Mouse (Mus musculus): Measurements from ENCODE around the gene Fam189a1. TPM values are rescaled to one million over a fixed set of nuclear protein-coding genes. Genes with fewer than 3 reads are reported as not detected.

The Fam189a1 gene
- total and polyA plus RNA-seq, 3 experiments: not detected

DNA sequence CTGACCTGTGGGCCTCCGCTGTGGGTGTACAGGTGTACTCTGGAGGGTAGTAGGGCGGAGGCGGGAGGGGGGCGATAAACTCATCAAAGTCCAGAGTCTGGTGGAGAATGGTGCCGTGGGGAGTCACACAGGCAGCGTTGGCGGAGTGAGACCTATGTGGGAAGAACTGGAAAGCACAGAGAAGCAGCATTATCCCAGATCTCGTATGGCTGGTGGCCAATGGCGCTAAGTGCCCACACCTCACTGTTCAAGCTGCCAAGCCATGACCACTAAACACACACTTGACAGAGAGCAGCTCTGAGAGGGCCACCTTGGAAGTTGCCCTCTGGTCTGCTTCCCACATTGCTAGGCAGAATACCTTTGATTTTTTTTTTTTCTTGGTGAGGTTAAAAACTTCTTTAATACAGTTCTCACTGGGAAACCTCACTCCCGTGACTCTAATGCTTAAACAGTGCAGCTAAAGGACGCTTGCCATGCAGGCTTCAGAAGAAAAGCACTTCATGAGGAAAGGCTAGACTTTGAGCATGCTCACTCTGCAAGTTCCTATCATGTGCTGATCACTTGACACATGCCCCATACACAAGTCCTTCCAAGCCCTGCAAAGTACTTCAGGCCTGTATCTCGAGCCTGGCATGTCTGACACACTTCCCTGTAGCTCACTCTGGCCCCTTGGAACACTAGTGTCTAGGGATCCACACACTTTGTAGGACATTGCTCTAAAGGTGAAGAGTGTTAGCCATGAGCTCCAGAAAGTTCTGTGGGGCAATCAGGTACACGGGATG, 379.5 kb downstream of the Fam189a1 start:
- Histone ChIP-seq H3K79me2 (ENCODE audit: control insufficient read depth, insufficient read depth, low read length, poor library complexity) (no peaks in the 10 kb centered on the region), H3K36me3 (ENCODE audit: control insufficient read depth in 1 of 2, insufficient read depth in 2 of 2, low read length in 2 of 2) (no peaks in the 10 kb centered on the region), H3K27ac (ENCODE audit: control insufficient read depth, low read depth, low read length) (no peak overlapping the region), H3K27me3 (ENCODE audit: control insufficient read depth in 1 of 2, insufficient read depth in 2 of 2, low read length in 2 of 2) (no peaks in the 10 kb centered on the region), H3K9ac (ENCODE audit: control insufficient read depth, low read depth, low read length, poor library complexity, severe bottlenecking) (no peak overlapping the region), H3K4me1 (ENCODE audit: control insufficient read depth in 1 of 2, insufficient read depth in 2 of 2, low read length in 2 of 2) (no peaks in the 10 kb centered on the region), H3K4me3 (ENCODE audit: control insufficient read depth in 1 of 2, insufficient read depth in 1 of 2, low read depth in 2 of 2, low read length in 2 of 2) (no peak overlapping the region), H3K9me3 (replicated peaks; ENCODE audit: insufficient read depth, low read length) (no peaks in the 10 kb centered on the region)
- DNase-seq (ENCODE audit: low read depth, low spot score): no peak
- no peak for TF ChIP-seq BHLHE40 (IDR thresholded peaks at IDR 0.05; ENCODE audit: borderline replicate concordance, low read depth, low read length)
- no peak for TF ChIP-seq MEF2A (IDR thresholded peaks at IDR 0.05; ENCODE audit: extremely low read depth, insufficient replicate concordance, low read depth, low read length, poor library complexity, severe bottlenecking)
- no peak for TF ChIP-seq MAZ (IDR thresholded peaks at IDR 0.05; ENCODE audit: low read depth, low read length)
- no peak for TF ChIP-seq POLR2AphosphoS2 (IDR thresholded peaks at IDR 0.05; ENCODE audit: low read length)
- no peak for TF ChIP-seq MYC (IDR thresholded peaks at IDR 0.05; ENCODE audit: low read depth, low read length)
- TF ChIP-seq ELF1 (IDR thresholded peaks at IDR 0.05; ENCODE audit: low read depth, low read length): no peak

DNA sequence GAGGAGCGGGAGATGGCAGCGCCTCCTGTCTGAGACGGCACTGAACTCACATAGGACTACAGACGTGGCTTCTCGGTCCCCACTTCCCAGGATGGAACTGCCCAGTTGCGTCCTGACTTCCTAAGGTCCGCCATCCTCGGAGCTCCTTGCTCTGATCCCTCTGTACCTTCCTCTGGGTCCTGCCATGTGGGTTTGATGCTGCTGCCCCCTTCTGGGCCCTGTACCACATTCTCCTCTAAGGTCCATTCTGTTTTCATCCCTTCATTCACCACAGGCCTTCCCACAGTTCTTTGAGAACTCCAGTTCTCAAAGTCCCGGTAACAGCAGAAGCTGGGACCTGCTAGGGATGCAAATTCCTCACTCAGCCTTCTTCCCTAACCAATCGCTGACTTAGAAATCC, 382.9 kb downstream of the Fam189a1 start:
- H3K27me3 ChIP-seq (ENCODE audit: control insufficient read depth in 1 of 2, insufficient read depth in 2 of 2, low read length in 2 of 2): no peaks in the 10 kb centered on the region
- no peak overlapping the region for H3K9ac ChIP-seq (ENCODE audit: control insufficient read depth, low read depth, low read length, poor library complexity, severe bottlenecking)
- H3K36me3 ChIP-seq (ENCODE audit: control insufficient read depth in 1 of 2, insufficient read depth in 2 of 2, low read length in 2 of 2): no peaks in the 10 kb centered on the region
- no peak overlapping the region for H3K27ac ChIP-seq (ENCODE audit: control insufficient read depth, low read depth, low read length)
- no peaks in the 10 kb centered on the region for H3K4me1 ChIP-seq (ENCODE audit: control insufficient read depth in 1 of 2, insufficient read depth in 2 of 2, low read length in 2 of 2)
- no peak for DNase-seq (ENCODE audit: low read depth, low spot score)
- H3K79me2 ChIP-seq (ENCODE audit: control insufficient read depth, insufficient read depth, low read length, poor library complexity): no peaks in the 10 kb centered on the region
- H3K4me3 ChIP-seq (ENCODE audit: control insufficient read depth in 1 of 2, insufficient read depth in 1 of 2, low read depth in 2 of 2, low read length in 2 of 2): no peak overlapping the region
- no peaks in the 10 kb centered on the region for H3K9me3 ChIP-seq (replicated peaks; ENCODE audit: insufficient read depth, low read length)
- 0 out of 6 replicates have a peak, but pooled peaks of 1 of the 3 experiments have one; percentile 6 for TF ChIP-seq CTCF (IDR thresholded peaks at IDR 0.05 in 2 of 3, conservative IDR thresholded peaks at IDR 0.05 in 1 of 3; ENCODE audit: control insufficient read depth in 1 of 3, insufficient read depth in 1 of 3, low read depth in 2 of 3, low read length in 3 of 3, poor library complexity in 1 of 3, severe bottlenecking in 1 of 3)
- no peak for TF ChIP-seq HCFC1 (IDR thresholded peaks at IDR 0.05; ENCODE audit: low read depth, low read length)

DNA sequence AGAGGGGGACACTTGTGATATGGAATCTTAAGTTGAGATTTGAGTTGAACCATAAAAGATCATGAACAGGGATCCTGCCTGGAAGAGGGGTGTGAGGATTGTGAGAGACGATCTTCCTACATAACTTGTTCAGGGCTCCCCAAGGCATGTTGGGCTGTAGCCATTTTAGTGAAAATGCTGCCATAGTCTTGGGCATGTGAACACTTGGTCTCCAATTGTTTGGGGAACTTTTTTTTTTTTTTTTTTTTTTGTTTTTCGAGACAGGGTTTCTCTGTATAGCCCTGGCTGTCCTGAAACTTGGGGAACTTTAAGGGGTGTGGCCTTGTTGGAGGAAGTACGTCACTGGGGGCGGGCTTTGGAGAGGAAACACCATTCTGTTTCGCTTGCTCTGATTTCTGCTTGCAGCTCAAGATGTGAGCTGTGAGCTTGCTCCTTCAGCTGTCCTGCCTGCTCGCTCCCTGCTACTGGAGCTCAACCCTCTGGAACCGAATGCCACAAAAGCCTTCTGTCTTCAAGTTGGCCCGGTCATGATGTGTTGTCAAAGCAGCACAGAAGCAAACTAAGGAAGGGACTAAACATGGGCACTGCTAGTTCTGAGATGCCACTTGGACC, 385.5 kb downstream of the Fam189a1 start:
- H3K27me3 ChIP-seq (ENCODE audit: control insufficient read depth in 1 of 2, insufficient read depth in 2 of 2, low read length in 2 of 2): no peaks in the 10 kb centered on the region
- H3K4me1 ChIP-seq (ENCODE audit: control insufficient read depth in 1 of 2, insufficient read depth in 2 of 2, low read length in 2 of 2): no peaks in the 10 kb centered on the region
- DNase-seq (ENCODE audit: low read depth, low spot score): no peak
- no peaks in the 10 kb centered on the region for H3K9me3 ChIP-seq (replicated peaks; ENCODE audit: insufficient read depth, low read length)
- no peak overlapping the region for H3K4me3 ChIP-seq (ENCODE audit: control insufficient read depth in 1 of 2, insufficient read depth in 1 of 2, low read depth in 2 of 2, low read length in 2 of 2)
- H3K79me2 ChIP-seq (ENCODE audit: control insufficient read depth, insufficient read depth, low read length, poor library complexity): no peaks in the 10 kb centered on the region
- H3K36me3 ChIP-seq (ENCODE audit: control insufficient read depth in 1 of 2, insufficient read depth in 2 of 2, low read length in 2 of 2): no peaks in the 10 kb centered on the region
- no peak overlapping the region for H3K27ac ChIP-seq (ENCODE audit: control insufficient read depth, low read depth, low read length)
- no peak overlapping the region for H3K9ac ChIP-seq (ENCODE audit: control insufficient read depth, low read depth, low read length, poor library complexity, severe bottlenecking)
- TF ChIP-seq ETS1 (IDR thresholded peaks at IDR 0.05; ENCODE audit: low read depth, low read length) (no peak), EP300 (IDR thresholded peaks at IDR 0.05; ENCODE audit: low read depth in 1 of 2, low read length in 2 of 2) (no peak), UBTF (IDR thresholded peaks at IDR 0.05; ENCODE audit: borderline replicate concordance, insufficient read depth, low read depth, low read length) (no peak), KAT2A (conservative IDR thresholded peaks at IDR 0.05; ENCODE audit: low read depth, low read length) (no peak), TBP (IDR thresholded peaks at IDR 0.05; ENCODE audit: low read depth, low read length) (no peak), TAL1 (IDR thresholded peaks at IDR 0.05; ENCODE audit: low read length) (no peak), ZMIZ1 (IDR thresholded peaks at IDR 0.05; ENCODE audit: low read depth, low read length) (no peak), CHD1 (IDR thresholded peaks at IDR 0.05; ENCODE audit: low read depth, low read length) (no peak), GABPA (IDR thresholded peaks at IDR 0.05; ENCODE audit: low read depth, low read length) (no peak)
